Mouse (Mus musculus) telencephalon, adult 2 months (tissue): Measurements from ENCODE around the gene Ptx3.
A peak's percentile ranks its signal among the peaks of the same experiment; 100 is the strongest.
"Not testable (repeated sequence)": the region's sequence is repeated elsewhere in the genome, so short reads cannot be mapped to it uniquely, and the experiment has no call there.

Experiments
- DNase-seq: peaks from one replicate; pipeline ENCODE4 v3.0.0-alpha.2; 2011; ENCODE audit warnings: low read depth, low spot score

Gene Ptx3

DNA sequence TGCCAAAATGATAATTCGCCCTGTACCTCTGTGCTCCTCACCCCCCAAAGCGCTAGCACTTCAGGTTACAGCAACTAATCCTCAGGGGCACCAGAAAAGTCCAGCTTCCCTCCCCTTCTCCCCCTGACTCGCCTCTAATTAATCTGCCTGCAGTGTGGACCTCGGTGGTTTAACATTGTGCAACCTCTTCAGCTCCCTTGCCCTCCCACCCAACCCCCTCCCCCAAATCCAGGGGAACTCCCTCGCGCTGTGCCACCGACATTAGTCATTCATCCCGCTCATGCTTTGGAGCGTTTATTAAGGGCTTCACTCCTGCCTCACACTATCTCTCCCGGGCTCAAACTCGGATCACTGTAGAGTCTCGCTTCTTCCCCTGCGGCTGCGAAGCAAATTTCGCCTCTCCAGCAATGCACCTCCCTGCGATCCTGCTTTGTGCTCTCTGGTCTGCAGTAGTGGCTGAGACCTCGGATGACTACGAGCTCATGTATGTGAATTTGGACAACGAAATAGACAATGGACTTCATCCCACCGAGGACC, at the start of gene Ptx3:
Ptx3 (plus strand) TSS at position 256 of the 537 bp plus-strand sequence.
- DNase-seq = no peak

DNA sequence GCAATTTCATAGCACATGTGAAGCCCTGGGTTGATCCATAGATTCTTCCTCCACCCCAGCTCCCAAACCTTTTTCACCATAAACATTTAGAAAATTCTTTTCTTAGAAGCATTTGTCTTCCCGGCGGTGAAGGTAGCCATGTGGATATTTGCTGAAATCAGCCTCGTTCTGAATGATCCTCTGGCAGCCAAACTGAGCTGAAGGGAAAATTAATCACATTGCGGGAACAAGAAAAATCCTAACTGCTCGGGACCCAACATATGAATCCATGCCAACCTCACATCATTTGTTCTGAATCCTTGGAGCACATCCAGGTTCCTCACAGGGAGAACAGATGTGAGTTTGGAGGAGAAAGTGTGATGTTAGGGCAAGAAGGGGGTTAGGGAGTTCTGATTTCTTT, 46.8 kb upstream of the Ptx3 start:
- DNase-seq = no peak

DNA sequence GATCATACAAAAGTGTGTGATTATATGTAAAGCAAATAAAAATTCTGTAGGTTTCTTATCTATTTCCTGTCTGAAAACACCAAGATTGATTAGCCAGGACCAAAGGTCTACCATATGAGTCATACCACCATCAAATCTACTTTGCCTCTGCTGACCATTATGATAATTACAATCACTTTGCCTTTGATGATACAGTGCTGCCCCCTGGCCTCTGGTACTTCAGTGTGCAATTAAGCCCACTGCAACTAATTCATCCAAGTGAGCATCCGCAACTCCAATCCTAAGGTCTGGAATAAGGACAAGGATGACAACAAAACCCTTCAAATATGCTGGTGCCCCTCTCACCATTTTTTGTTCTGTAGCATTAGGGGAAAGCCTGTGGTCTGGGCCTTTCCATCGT, 40.1 kb upstream of the Ptx3 start:
- no peak for DNase-seq

DNA sequence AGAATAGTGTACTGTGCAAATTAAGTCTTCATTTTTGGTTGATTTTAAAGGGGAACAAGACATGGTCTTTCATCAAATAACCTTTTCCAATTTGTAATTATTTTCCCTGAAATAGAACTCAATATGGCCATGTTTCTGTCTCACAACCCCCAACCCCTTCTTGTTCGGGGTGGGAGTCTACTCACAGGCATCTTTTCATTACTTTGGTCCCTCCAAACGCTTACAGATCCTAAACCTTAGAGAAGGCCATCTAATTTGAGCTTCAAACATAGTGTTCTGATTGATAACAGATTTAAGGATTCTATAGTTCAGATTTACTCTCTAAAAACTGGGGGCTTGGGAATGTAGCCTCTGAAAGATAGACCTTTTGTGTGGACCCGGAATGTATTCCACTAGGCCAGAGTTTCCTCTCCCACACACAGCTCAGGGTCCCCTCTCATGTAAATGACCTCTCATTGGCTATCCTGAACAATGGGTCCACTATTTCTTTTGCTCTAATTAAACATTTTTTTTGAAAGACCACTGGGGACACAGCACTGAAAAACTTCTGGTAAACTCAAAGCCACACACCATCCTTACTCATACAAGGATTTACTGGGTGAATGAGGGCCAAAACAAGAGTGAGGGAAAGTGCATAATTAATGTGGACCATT, 25.7 kb upstream of the Ptx3 start:
- no peak for DNase-seq

DNA sequence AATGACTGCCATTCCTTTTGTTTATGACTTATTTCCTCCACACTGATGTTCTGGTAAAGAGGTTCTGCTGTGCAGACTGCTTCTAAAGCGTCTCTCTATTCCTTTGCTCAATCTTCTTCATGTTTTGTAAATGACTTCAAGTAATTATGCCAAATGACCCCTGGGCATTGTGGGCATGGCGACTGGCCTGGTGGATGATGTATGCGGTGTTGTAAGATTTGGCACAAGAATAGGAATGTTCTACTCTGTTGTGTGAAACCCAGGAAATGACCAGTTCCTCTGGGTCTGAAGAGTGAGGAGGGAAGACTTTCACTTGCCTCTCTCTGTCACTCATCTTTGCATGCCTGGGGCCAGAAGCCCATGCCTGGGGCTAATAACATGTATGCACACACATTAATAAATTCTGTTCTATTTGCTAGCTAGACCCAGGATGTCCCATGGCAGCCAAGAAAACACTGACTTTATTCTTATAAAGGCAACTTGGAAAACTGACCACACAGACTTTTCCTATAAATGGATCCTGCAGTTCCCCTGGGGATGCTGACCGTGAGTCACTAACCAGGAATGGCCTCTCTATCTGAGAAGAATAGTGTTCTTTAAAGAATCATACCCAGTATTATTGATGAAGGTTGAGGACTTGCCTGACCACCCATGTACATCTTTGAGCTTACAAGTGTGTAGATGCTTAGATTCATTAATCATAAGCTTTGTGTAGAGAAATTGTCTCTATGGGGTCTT, 10.7 kb upstream of the Ptx3 start:
- DNase-seq = no peak

DNA sequence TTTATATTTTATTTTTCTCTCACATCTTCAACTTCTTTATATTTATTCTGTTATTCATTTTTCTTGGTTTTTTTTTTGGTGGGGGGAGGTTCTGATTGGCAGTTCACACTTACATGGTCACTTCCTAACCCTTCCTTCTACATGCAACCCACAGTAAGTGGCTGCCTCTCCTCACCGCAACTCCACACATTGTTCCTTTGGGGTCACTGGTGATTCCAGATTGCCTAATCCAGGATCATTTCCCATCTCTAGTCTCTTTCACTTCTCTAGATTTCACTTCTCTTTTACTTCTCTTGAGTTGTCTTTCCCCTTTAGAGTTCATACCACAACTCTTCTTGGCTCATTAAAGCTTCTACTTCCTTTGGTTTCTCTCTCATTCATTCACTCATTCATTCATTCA, 6.2 kb upstream of the Ptx3 start:
- DNase-seq = no peak

DNA sequence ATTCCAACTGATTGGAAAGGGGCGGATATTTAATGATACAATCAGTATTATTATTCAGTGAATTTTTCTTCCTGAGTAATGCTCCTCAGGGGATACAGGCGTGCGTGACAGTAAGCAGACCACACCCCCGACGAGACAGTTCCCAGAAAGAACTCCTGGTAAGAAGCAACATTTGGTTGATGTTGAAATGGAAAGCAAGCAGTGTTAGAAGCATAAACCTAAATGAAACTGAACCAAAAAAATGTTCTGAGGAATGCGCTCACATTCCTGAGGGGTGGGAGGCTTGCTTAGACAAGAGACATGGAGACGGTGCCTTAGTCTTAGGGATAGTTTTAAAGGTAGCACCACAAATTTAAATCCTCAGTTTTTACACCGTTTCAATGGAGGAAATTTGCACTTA, 4.0 kb upstream of the Ptx3 start:
- DNase-seq = no peak

DNA sequence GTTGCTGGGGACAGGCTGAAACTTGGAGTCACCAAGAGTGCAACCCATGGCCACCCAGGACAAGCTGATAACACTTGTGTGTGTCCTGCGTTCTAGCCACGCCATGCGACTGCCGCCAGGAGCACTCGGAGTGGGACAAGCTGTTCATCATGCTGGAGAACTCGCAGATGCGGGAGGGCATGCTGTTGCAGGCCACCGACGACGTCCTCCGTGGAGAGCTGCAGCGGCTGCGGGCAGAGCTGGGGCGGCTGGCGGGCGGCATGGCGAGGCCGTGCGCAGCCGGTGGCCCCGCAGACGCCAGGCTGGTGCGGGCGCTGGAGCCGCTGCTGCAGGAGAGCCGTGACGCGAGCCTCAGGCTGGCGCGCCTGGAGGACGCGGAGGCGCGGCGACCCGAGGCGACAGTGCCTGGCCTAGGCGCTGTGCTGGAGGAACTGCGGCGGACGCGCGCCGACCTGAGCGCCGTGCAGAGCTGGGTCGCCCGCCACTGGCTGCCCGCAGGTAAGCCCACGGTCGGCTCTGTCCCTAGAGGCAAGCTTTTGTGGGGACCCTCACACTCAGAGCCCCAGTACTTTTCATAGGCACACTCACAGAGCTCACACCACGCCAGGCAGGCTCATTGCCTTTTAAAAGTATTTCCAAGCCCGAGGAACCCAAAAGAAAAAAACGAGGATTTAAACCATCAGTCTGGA, 988 bp downstream of the Ptx3 start:
- no peak for DNase-seq

DNA sequence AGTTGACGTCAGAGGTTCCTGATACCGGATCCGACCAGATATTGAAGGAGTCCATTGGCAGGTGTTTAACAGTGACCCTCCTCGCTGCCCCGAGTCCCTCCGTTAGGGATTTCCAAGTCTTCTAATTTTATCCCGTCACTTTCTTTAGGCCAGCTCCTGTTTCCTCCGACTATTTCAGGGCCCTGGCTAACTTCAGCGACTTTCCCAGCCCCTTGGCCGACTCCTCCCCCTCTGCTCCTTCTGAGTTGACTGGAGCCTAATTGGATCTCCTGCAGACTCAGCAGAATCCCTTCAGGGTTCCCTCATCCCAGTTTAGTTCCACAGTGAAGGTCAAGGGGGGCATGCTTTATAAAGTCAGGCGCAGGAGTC, 1.5 kb downstream of the Ptx3 start:
- DNase-seq = no peak

DNA sequence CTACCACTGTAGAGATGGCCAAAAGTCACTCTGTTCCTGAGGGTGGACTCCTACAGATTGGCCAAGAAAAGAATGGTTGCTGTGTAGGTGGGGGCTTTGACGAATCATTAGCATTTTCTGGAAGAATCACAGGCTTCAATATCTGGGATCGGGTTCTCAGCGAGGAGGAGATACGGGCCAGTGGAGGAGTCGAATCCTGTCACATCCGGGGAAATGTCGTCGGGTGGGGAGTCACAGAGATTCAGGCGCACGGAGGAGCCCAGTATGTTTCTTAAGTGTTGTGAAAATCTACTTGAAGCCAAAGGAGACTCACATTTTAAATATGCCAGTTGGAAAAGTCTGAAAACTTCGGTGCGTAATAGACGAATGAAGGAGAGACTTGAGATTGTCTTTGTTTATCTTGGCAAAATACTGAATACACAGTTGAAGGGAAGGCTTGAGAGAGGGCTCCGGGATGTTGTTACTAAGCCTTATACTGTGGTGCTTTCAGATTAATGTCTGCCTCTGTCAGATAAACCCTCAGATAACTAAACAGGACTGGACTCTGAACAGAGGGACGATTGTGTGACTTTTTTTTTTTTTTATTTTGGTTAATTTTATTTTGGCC, 5.3 kb downstream of the Ptx3 start:
- DNase-seq = no peak

DNA sequence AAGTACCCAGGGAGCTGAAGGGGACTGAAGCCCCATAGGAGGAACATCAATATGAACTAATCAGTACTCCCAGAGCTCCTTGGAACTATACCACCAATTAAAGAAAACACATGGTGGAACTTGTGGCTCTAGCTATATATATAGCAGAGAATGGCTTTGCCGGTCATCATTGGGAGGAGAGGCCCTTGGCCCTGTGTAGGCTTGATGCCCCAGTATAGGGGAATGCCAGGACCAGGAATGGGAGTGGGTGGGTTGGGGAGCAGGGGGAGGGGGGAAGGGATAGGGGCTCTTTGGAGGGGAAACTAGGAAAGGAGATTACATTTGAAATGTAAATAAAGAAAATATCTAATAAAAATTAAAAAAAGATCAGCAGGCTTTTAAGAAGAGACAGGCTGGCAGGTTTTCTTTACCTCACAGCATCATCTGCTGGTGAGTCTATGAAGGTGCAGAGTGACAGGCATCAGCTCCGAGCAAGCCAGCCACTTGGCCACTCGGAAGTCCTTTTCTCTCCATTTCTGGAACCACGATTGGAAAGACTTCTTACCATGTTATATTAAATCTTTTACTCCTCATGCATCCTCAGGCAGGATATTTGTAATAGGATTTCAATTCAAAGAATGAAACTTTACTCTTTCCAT, 16.6 kb downstream of the Ptx3 start:
- DNase-seq = not testable (repeated sequence)

DNA sequence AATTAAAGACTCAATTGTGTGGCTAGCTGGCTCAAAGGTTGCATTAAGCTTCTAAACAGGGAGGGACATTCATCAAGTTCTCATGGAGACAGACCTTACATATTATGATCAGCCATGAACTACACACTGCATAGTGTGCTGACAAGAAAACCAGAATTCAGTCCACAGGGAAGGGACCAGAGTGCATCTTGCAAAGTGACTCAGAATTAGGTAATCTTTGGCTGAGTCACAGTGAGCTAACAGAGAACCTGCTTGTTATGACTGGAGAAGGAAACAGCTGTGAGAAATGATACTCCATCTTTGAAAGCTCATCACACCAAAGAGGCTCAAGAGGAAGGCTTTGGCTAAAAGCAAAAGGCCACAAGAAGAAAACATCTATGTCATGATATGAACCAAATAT, 20.8 kb downstream of the Ptx3 start:
- DNase-seq = no peak

DNA sequence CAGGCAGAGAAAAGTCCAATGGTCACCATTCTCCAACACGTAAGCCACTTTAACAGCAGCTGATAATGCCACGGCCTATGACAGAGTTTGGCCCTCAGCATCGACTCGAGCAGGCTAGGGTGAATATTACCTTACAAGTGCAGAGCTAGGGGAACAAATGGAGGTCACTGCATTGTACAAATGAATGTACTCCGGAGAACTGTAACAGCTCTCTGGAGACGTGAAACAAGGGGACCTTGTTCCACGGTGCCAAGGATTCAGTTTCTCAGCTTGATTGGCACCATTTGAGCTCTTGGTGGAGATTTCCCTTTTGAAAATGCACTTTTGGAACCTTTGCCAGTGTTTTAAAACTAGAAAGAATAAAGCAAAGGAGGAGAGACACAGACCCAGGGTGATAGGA, 32.1 kb downstream of the Ptx3 start:
- no peak for DNase-seq

DNA sequence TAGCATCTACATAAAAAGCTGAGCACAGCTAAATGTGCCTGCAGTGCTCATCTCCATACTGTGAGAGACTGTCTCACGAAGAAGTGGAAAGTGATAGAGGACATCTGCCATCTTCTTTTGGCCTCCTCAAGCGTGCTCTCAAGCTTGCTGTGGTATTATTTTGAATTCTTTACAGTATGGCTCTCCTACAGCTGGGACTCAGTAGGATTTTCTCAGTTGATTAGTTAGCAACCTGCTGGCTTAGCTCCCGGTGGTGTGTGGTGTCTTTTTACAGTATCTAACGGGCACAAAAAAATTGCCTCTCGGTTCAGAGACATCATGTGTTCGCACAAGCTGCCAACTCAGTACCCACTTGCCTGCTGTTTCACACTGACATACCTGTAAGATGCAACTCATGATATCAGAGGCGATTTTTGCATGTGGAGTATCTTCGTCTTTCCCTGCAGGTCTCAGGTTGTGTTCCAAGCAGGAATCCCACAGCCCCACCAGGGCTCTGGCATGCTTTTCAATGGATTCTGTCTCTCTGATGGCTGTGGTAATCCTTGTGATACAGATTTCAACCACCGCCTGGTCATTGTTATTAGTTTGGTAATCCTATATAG, 34.9 kb downstream of the Ptx3 start:
- DNase-seq = peak; percentile 41

DNA sequence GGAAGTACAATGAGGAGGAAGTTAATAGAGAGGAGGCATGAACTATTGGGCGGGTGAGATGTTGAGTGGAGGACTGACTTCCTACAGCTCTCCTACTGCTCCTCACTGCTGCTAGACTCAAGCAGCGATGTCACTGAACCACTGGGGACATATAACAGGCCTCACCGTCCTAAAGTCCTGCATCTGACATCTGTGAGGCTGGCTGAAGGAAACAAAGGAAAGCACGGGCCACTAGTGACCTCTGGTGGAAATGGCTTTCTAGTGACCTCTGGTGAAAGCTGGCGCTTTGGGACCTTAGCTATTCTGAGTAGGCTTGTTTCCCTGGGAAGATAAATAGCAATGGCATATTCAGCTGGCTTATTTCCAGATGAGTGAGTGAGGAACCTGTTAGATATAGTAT, 42.6 kb downstream of the Ptx3 start:
- no peak for DNase-seq

DNA sequence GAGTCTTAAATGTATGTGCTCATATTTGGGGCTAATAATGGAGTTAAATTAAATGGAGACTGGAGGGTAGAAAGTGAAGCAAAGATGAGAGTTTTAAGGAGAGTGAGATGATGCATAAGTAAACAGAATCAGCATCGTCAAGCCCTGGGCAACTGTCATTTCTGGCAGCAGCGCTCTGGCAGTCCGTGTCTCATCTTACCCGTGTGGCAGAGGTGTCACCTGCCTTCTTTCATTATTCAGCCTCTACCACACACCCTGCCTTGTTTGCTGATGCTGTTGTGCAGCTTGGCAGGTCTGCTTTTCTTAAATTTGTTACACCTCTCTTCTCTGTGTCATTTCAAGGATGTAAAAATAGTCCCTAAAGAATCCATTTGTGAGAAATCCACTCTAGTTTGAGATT, 43.6 kb downstream of the Ptx3 start:
- DNase-seq = no peak
